Mouse (Mus musculus) neural tube, postnatal 0 days (tissue): ENCODE data around the gene Ipcef1. TPM values are rescaled to one million over a fixed set of nuclear protein-coding genes. Genes with fewer than 3 reads are reported as not detected.

Experiments
- polyA plus RNA-seq: library from polyadenylated mRNA; unstranded; fragments of >200 nt; fragmentation: Nextera tagmentation; extraction: Ambion mirVana; gene quantifications from 2 replicates; pipeline ENCODE4 v1.2.1, GENCODE M21; 2015

Ipcef1 gene
- 3.2 and 4.4 TPM in 2 replicates for polyA plus RNA-seq

GRCm38 (mm10) chr10:7052315-7053017 lies at the start of gene Ipcef1:
Gene Ipcef1 (minus strand): TSS chr10:7052478.

Other genes starting within 250 kb of the Ipcef1 start
- 2.9 and 4.1 TPM in 2 replicates for gene Cnksr3, start 159.8 kb upstream of the Ipcef1 start, polyA plus RNA-seq